Mouse (Mus musculus): ENCODE measurements around the gene Samm50.

Gene Samm50

DNA sequence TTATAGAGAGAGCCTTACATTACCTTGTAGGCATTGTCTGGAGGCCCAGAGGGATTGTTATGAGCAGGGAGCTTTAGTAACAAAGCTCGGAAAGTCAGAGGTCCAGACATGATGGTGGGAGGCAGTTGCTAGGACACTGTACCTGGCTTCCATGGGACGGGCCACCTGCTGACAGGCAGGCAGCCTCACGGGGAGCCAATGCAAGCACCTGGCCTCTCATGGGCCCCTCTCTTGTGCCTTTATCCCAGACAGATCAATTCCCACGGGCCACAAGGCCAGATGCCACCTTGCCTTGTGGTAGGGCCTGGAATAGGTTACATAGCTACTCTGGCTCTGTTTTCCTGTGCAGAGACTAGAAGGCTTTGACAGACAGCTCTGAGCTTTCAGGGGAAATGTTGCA lies 19.5 kb downstream of the Samm50 start:
- DNase-seq (ENCODE audit: low read depth) = no peak

- DNase-seq (ENCODE audit: low read depth) = peak; percentile 81
Observed at GRCm38 (mm10) chr15:84212031-84212755, 20.2 kb downstream of the Samm50 start.

- DNase-seq (ENCODE audit: low read depth) = no peak
Observed at GRCm38 (mm10) chr15:84212756-84213105, 20.7 kb downstream of the Samm50 start.

GRCm38 (mm10) chr15:84213162-84213739 lies 21.2 kb downstream of the Samm50 start:
- DNase-seq (ENCODE audit: low read depth) = no peak

- DNase-seq (ENCODE audit: low read depth) = no peak
Observed at GRCm38 (mm10) chr15:84214476-84214875, 22.4 kb downstream of the Samm50 start.

- DNase-seq (ENCODE audit: low read depth) = no peak
Observed at GRCm38 (mm10) chr15:84215273-84215672, 23.2 kb downstream of the Samm50 start.

- DNase-seq (ENCODE audit: low read depth) = no peak
Observed at GRCm38 (mm10) chr15:84216026-84216425, 24.0 kb downstream of the Samm50 start.

DNA sequence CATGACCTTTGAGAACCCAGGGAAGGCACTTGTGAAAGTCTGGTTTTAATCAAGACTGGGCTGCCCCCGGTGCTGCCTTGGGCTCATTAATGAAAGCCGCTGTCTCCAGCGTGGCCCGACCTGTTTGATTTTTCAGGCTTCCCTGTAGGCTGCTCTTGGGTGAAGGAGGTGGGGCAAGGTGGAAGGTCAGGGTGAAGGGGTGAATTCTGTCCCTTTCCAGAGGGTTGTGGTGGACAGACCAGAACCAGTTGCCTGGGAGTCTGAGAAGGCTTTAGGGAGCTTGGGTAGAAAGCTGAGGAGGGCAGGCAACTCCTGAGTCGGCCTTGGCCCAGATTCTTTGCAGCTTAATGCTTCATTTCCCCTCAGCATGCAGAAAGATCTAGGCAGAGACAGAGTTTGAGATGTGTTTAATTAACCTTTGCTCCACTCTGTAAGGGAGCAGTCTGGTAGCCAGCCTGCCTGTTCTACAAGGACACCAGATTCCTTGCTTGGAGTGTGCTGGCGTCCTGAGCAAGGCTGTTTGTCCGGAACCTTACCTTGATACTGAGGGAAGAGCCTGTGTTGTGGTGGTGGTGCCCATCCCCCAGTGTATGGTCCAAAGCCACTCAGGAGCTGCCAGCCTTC lies 24.5 kb downstream of the Samm50 start:
- no peak for DNase-seq (ENCODE audit: low read depth)

GRCm38 (mm10) chr15:84217969-84218782 lies 26.1 kb downstream of the Samm50 start:
- DNase-seq (ENCODE audit: low read depth) = no peak

DNA sequence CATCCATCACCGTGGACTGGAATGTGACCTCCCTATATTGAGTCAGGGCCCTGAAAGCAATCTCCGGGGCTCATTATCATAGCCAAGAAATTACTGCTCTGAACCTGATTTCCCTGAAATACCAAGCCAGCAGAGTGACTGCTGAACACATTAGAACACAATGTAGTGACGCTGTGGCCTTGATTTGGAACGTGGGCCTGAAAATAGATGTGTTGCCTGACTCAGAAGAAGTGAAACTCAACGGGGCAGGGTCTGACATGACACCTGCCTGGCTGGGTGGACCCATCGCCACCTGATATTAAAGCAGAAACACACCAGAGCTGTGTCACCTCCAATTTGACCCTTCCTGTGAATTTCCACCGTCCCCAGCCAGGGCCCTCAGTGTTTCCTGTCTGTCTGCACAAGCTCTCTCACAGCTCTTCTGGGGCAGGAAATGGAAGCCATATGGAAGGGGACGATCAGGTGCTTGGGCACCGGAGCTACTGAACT lies 26.8 kb downstream of the Samm50 start:
- no peak for DNase-seq (ENCODE audit: low read depth)

GRCm38 (mm10) chr15:84221539-84221938 lies 29.5 kb downstream of the Samm50 start:
- no peak for DNase-seq (ENCODE audit: low read depth)

DNA sequence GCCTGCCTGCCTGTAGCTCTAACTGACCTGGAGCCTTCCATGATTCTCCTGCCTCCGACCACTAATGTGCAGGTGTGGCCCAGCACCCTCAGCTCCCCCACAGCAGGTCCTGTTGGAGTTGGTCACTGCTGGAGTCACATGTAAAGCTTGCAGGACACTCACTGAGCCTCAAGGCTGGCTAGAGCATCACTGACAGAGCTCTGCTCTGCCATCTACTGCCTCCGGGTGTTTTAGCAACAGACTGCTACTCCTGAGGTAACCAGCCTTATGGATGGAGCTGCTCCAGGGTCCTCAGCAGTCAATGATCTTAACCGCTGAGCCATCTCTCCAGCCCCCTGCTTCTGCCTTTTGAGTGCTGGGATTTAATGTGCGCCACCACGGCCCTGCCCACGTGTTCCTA lies 31.4 kb downstream of the Samm50 start:
- no peak for DNase-seq (ENCODE audit: low read depth)

- DNase-seq (ENCODE audit: low read depth) = no peak
Observed at GRCm38 (mm10) chr15:84224779-84225178, 32.7 kb downstream of the Samm50 start.

- no peak for DNase-seq (ENCODE audit: low read depth)
Observed at GRCm38 (mm10) chr15:84226918-84227317, 34.9 kb downstream of the Samm50 start.

DNA sequence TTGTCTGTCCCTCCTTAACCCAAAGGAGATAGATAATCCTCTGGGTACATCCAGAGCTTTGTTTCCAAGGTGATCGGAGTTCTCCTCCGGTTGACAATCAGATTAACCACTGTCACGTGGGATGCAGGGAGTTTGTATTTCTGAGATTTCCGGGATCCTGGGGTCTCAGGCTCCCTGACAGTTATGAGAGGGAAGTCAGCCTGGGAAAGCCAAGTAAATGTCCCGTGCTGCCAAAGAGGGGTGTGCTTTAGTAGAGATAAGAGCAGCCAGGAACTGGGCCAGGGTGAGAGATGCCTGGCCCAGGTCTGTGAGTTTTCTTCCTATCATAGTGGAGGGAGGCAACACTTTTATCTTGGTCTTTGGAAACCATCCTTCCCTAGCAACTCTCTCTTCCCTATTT lies 38.6 kb downstream of the Samm50 start:
- DNase-seq (ENCODE audit: low read depth) = no peak

DNA sequence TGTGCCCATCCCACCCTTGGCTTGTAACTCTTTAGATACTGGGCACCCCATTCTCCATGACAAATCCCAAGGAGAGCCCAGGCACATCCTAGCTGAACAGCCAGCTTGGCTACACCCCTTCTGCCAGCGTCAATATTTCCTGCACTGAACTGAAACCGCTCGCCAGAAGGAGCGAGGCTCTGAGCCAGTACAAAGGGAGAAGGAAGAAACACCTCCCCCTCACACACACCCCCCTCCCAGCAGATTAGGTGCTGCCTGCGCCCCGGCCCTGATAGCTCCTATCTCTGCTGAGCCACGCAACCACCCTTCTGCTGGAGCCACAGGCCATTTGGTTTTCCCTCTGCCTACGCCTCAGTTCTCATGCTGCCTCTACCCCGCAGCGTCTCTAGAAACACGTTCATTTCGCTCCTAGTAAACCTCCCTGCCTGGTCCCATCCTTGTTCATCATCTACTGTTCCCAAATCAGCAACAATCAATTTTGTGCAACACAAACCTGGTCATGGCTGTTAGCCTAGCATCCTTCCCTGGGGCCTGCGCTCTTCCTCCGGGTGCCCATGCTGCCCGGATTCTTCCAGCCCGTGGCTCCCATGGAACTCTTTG lies 39.2 kb downstream of the Samm50 start:
- DNase-seq (ENCODE audit: low read depth) = peak; percentile 59

GRCm38 (mm10) chr15:84231721-84232561 lies 39.9 kb downstream of the Samm50 start, which contains the start of gene Parvb:
TSS of gene Parvb (plus strand) at chr15:84232043.
- DNase-seq (ENCODE audit: low read depth) = no peak

DNA sequence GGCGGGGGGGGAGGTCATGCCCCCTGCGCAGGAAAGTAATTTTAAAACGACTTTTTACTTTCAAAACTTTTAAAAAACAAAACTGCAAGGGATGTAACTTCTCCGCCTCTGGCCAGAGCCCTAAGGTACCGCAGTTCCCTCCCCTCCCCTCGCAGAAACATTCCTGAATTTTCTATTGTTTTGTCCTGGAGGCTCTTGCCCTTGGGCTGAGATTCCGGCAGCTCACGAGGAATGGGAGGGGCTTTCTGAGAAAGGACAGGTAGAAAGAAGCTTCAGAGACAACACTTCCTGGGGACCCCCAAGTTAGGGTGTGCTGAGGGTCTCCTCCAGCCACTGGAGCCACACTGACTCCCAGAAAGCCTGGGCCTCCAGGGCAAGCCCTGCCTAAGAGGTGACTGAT lies 40.6 kb downstream of the Samm50 start:
- DNase-seq (ENCODE audit: low read depth) = no peak

DNA sequence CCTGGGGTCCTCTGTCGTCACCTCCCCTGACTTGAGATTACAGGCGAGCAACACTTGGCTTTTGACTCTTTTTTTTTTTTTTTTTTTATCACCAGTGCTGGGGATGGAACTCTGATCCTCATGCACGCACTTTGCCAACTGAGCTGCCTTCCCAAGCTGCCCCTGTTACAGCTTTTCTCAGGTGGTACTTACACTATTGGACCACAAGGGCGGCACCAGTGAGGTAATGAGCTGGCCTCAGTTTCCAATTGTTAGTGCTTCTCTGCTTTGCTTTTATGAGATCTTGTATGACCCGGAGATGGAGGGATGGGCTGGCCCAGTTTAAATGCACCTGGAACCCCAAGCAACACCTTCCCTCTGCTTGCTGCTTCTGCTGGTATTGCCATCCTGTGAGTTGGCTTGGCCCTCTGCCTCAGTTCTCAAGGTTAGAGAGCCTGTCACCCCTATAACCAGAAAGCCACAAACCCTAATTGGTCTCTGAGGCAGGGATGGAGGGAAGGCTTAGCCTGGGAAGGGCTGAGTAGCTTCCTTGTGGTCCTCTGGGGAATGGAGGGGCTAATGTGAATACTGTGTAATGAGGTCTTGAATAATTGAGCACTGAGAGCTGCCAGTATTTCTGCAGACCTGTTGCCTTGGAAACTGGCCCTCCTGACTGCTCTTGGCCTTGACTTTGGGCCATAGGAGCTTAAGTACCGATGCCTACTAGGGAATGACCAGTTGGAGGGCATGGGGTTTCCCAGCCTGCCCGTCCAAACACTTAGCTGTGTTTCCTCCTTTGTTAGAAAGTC lies 42.9 kb downstream of the Samm50 start:
- DNase-seq (ENCODE audit: low read depth) = no peak

- DNase-seq (ENCODE audit: low read depth) = no peak
Observed at GRCm38 (mm10) chr15:84235646-84236045, 43.6 kb downstream of the Samm50 start.
